Mouse (Mus musculus) hematopoietic multipotent progenitor cell, adult 10-12 weeks (in vitro differentiated cells): ENCODE measurements around the gene Gc. TPM values are rescaled to one million over a fixed set of nuclear protein-coding genes. Genes with fewer than 3 reads are reported as not detected.

ENCODE experiments used
- polyA plus RNA-seq: library from polyadenylated mRNA; stranded (reverse); fragments of >175 nt; gene quantifications from 2 replicates; pipeline ENCODE4 v1.2.3, GENCODE M21; 2012; ENCODE audit warnings: low replicate concordance

Gene Gc
- polyA plus RNA-seq, result not detected in 2 replicates

GRCm38 (mm10) chr5:89457554-89458062 is at the start of gene Gc:
Gene Gc (minus strand): TSS chr5:89457898.

Other genes starting within 250 kb of the Gc start
- not detected in 2 replicates for gene Npffr2, start 69.5 kb upstream of the Gc start, polyA plus RNA-seq